Mouse (Mus musculus) E14TG2a.4 (cell line): ENCODE measurements around the gene Tfdp1.

Experiments
- H3K27me3 ChIP-seq: 2 replicates; pipeline ENCODE4 v1.6.1; 2014; ENCODE audit warnings: low read length, control low read depth; ENCODE audit not compliant: insufficient read depth
- H3K36me3 ChIP-seq: 2 replicates; pipeline ENCODE4 v1.6.1; 2014; ENCODE audit warnings: low read length, control low read depth; ENCODE audit not compliant: insufficient read depth
- H3K4me1 ChIP-seq: replicated peaks from 2 replicates; pipeline ENCODE4 v1.6.1; 2014; ENCODE audit warnings: low read depth, low read length, control low read depth
- H3K4me3 ChIP-seq: replicated peaks from 2 replicates; pipeline ENCODE4 v1.5.1; 2014; ENCODE audit warnings: mild to moderate bottlenecking, low read length
- H3K9me3 ChIP-seq: 2 replicates; pipeline ENCODE4 v1.6.1; 2014; ENCODE audit warnings: low read length, control low read depth
- CTCF ChIP-seq: conservative IDR thresholded peaks from 2 replicates; pipeline ENCODE4 v1.5.1; 2014; ENCODE audit warnings: low read length
- NANOG ChIP-seq: IDR thresholded peaks from 2 replicates; pipeline ENCODE4 v1.6.1; 2014; ENCODE audit warnings: borderline replicate concordance, low read length, mixed read lengths
- POU5F1 ChIP-seq: IDR thresholded peaks from 2 replicates; pipeline ENCODE4 v1.6.1; 2014; ENCODE audit warnings: low read length, borderline replicate concordance

The Tfdp1 gene

GRCm38 (mm10) chr8:13388744-13389143, 50.2 kb downstream of the Tfdp1 start:
- TF ChIP-seq POU5F1 (no peak), CTCF (no peak), NANOG (no peak)
- H3K36me3 ChIP-seq: no peaks in the 10 kb centered on the region

GRCm38 (mm10) chr8:13393869-13394268, 55.3 kb downstream of the Tfdp1 start:
- Histone ChIP-seq H3K4me1 (no peaks in the 10 kb centered on the region), H3K27me3 (no peaks in the 10 kb centered on the region; the same call in 1 of the 2 replicates), H3K9me3 (no peaks in the 10 kb centered on the region), H3K4me3 (no peak overlapping the region), H3K36me3 (no peaks in the 10 kb centered on the region)
- TF ChIP-seq POU5F1 (no peak), CTCF (no peak), NANOG (no peak)

More at GRCm38 (mm10) chr8:13388744-13389143, 50.2 kb downstream of the Tfdp1 start:
- H3K9me3 ChIP-seq: no peaks in the 10 kb centered on the region
- no peaks in the 10 kb centered on the region; the same call in 1 of the 2 replicates for H3K4me1 ChIP-seq
- H3K4me3 ChIP-seq: no peak overlapping the region
- H3K27me3 ChIP-seq: no peaks in the 10 kb centered on the region; the same call in 1 of the 2 replicates

GRCm38 (mm10) chr8:13396725-13397124, 58.2 kb downstream of the Tfdp1 start, which contains the start of gene Atp4b:
Atp4b (minus strand) TSS chr8:13396825.
- no peak for TF ChIP-seq POU5F1
- no peak for TF ChIP-seq NANOG
- no peak for TF ChIP-seq CTCF
- Histone ChIP-seq H3K36me3 (no peaks in the 10 kb centered on the region), H3K27me3 (no peaks in the 10 kb centered on the region; the same call in 1 of the 2 replicates), H3K4me1 (no peaks in the 10 kb centered on the region), H3K9me3 (no peaks in the 10 kb centered on the region), H3K4me3 (no peak within 1 kb of the TSS)

GRCm38 (mm10) chr8:13403517-13403916, 65.0 kb downstream of the Tfdp1 start:
- no peak overlapping the region for H3K4me3 ChIP-seq
- H3K36me3 ChIP-seq: no peaks in the 10 kb centered on the region
- no peaks in the 10 kb centered on the region; the same call in 1 of the 2 replicates for H3K27me3 ChIP-seq
- H3K9me3 ChIP-seq: no peaks in the 10 kb centered on the region
- no peaks in the 10 kb centered on the region for H3K4me1 ChIP-seq
- TF ChIP-seq NANOG (no peak), CTCF (no peak), POU5F1 (no peak)

- TF ChIP-seq POU5F1 (no peak), NANOG (no peak), CTCF (no peak)
- no peaks in the 10 kb centered on the region for H3K36me3 ChIP-seq
- H3K4me3 ChIP-seq: no peak within 1 kb of the TSS
- H3K4me1 ChIP-seq: no peaks in the 10 kb centered on the region
- H3K9me3 ChIP-seq: no peaks in the 10 kb centered on the region
- H3K27me3 ChIP-seq: no peaks in the 10 kb centered on the region; the same call in 1 of the 2 replicates
These were observed 66.1 kb downstream of the Tfdp1 start, which contains the start of gene Grk1 for GRCm38 (mm10) chr8:13404666-13405131. Grk1 (plus strand) TSS chr8:13405081.

GRCm38 (mm10) chr8:13406011-13406410, 67.5 kb downstream of the Tfdp1 start:
- no peaks in the 10 kb centered on the region; the same call in 1 of the 2 replicates for H3K27me3 ChIP-seq
- no peaks in the 10 kb centered on the region for H3K4me1 ChIP-seq
- H3K36me3 ChIP-seq: no peaks in the 10 kb centered on the region
- no peaks in the 10 kb centered on the region for H3K9me3 ChIP-seq
- H3K4me3 ChIP-seq: no peak overlapping the region
- TF ChIP-seq POU5F1 (no peak), CTCF (no peak), NANOG (no peak)

GRCm38 (mm10) chr8:13411597-13411996, 73.0 kb downstream of the Tfdp1 start:
- Histone ChIP-seq H3K4me1 (peaks cover 8% of the 10 kb centered on the region), H3K4me3 (no peak overlapping the region)

GRCm38 (mm10) chr8:13412891-13413558, 74.5 kb downstream of the Tfdp1 start:
- no peaks in the 10 kb centered on the region for H3K27me3 ChIP-seq
- H3K4me3 ChIP-seq: no peak overlapping the region
- H3K4me1 ChIP-seq: peaks cover 8% of the 10 kb centered on the region
- no peaks in the 10 kb centered on the region for H3K9me3 ChIP-seq
- TF ChIP-seq NANOG (no peak), CTCF (peak; percentile 62), POU5F1 (no peak)
- no peaks in the 10 kb centered on the region for H3K36me3 ChIP-seq

More at GRCm38 (mm10) chr8:13411597-13411996, 73.0 kb downstream of the Tfdp1 start:
- no peaks in the 10 kb centered on the region for H3K27me3 ChIP-seq
- H3K9me3 ChIP-seq: no peaks in the 10 kb centered on the region
- no peaks in the 10 kb centered on the region for H3K36me3 ChIP-seq
- no peak for TF ChIP-seq POU5F1
- TF ChIP-seq NANOG: no peak
- TF ChIP-seq CTCF: peak; percentile 98
